Mouse (Mus musculus): Measurements from ENCODE around the gene Tbata.

- TF ChIP-seq CTCF (IDR thresholded peaks at IDR 0.05): no peak
- no peak for TF ChIP-seq POLR2A (IDR thresholded peaks at IDR 0.05; ENCODE audit: insufficient read depth, low read depth, low read length)
- TF ChIP-seq EP300 (IDR thresholded peaks at IDR 0.05; ENCODE audit: insufficient read depth, low read depth, low read length): no peak
Measured at GRCm38 (mm10) chr10:61145766-61146118, 26.0 kb upstream of the Tbata start.
